Mouse (Mus musculus) ES-E14 (cell line): ENCODE measurements around the gene Ctse. TPM values are rescaled to one million over a fixed set of nuclear protein-coding genes. Genes with fewer than 3 reads are reported as not detected.

Experiments used
- DNase-seq: peaks from one replicate; pipeline ENCODE4 v3.0.0-alpha.2; 2013; ENCODE audit warnings: low read depth, low spot score
- H3K27ac ChIP-seq: 2 replicates; pipeline ENCODE4 v1.5.1; 2012; ENCODE audit warnings: low read depth, mild to moderate bottlenecking, low read length, moderate library complexity, mixed read lengths; ENCODE audit not compliant: poor library complexity, insufficient read depth, severe bottlenecking
- H3K36me3 ChIP-seq: 2 replicates; pipeline ENCODE4 v1.6.1; 2012; ENCODE audit warnings: mild to moderate bottlenecking, low read length, moderate library complexity, mixed read lengths; ENCODE audit not compliant: control insufficient read depth, poor library complexity, insufficient read depth, severe bottlenecking
- H3K4me1 ChIP-seq, 2 experiments: fragments of 150-350 bp in 1 of 2; sonication (generic) in 1 of 2; 2 replicates each; pipeline ENCODE4 v1.6.1; 2012; ENCODE audit warnings: low read length in 2 of 2, mild to moderate bottlenecking in 1 of 2, mixed read lengths in 1 of 2; ENCODE audit not compliant: control insufficient read depth in 2 of 2, insufficient read depth in 2 of 2, poor library complexity in 1 of 2
- H3K4me3 ChIP-seq, 2 experiments: fragments of 150-350 bp in 1 of 2; sonication (generic) in 1 of 2; 2 replicates each; pipeline ENCODE4 v1.5.1; 2012; ENCODE audit warnings: low read length in 2 of 2, low read depth in 1 of 2, mild to moderate bottlenecking in 1 of 2, mixed read lengths in 1 of 2; ENCODE audit not compliant: insufficient read depth in 1 of 2, poor library complexity in 1 of 2, severe bottlenecking in 1 of 2
- H3K9ac ChIP-seq: 2 replicates; pipeline ENCODE4 v1.6.1; 2012; ENCODE audit warnings: low read depth, mild to moderate bottlenecking, low read length, mixed read lengths; ENCODE audit not compliant: poor library complexity, insufficient read depth, severe bottlenecking
- H3K9me3 ChIP-seq: fragments of 150-350 bp; sonication (generic); 2 replicates; pipeline ENCODE4 v1.6.1; 2012; ENCODE audit warnings: low read depth, mild to moderate bottlenecking, low read length; ENCODE audit not compliant: control insufficient read depth, insufficient read depth
- CHD2 ChIP-seq: IDR thresholded peaks from 2 replicates; pipeline ENCODE4 v1.6.1; 2014; ENCODE audit warnings: mild to moderate bottlenecking, low read depth, low read length, inconsistent platforms
- HCFC1 ChIP-seq: IDR thresholded peaks from 2 replicates; pipeline ENCODE4 v1.6.1; 2012; ENCODE audit warnings: low read length, inconsistent platforms, borderline replicate concordance; ENCODE audit not compliant: insufficient read depth
- MAFK ChIP-seq: IDR thresholded peaks from 2 replicates; pipeline ENCODE4 v1.6.1; 2014; ENCODE audit warnings: mild to moderate bottlenecking, low read depth, low read length, inconsistent platforms; ENCODE audit not compliant: insufficient read depth
- ZC3H11A ChIP-seq: IDR thresholded peaks from 2 replicates; pipeline ENCODE4 v1.6.1; 2012; ENCODE audit warnings: low read depth, mild to moderate bottlenecking, inconsistent platforms, low read length, borderline replicate concordance
- ZNF384 ChIP-seq: IDR thresholded peaks from 2 replicates; pipeline ENCODE4 v1.6.1; 2012; ENCODE audit warnings: low read depth, low read length, inconsistent platforms
- in situ Hi-C, 2 experiments: fragments of 600-800 bp; cut with MboI; formaldehyde crosslinking; loops; one replicate each; pipeline ENCODE4 v1.15.1; 2025; ENCODE audit warnings: low sequenced_read_pairs in 2 of 2, inconsistent platforms in 1 of 2; ENCODE audit not compliant: unreplicated experiment in 2 of 2
- total RNA-seq: library from RNA; depleted of rRNA; stranded (reverse); fragments of 300-350 nt; gene quantifications from 2 replicates; pipeline ENCODE4 v1.2.3, GENCODE M21; 2012

Ctse gene
- total RNA-seq, 1 experiment = not detected

DNA sequence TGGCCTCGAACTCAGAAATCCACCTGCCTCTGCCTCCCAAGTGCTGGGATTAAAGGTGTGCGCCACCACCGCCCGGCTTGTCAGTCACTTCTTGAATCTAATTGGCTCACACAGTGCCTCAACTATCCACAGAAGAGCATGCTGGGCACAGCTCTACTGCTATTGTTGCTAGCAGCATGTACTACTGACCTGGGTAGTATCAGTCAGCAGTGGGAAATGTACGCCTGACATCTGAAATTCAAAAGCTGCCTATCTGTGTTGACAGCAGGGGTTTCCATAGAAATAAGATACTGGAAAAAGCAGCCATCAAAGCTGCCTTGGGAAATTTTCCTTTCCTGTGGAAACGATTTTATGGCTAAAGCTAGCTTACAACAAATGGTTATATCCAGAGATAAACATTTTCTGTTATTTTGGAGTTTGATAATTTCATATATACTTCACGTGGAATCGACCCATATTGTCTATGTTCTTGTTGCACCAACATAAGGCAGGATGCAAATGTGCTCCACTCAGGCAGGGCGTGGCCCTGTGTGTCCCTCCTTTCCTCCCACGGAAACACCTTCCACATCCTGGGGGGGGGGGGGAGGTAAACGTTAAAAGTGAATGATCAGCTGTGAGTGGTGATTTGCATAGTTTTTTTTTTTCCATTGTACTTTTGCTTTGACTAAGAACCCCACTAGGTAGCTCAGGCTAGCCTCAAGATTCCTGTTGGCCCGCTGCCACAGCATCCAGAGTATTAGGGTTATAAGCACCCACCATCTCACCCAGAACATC, 14.8 kb downstream of the Ctse start:
- no peak overlapping the region for H3K27ac ChIP-seq
- TF ChIP-seq MAFK (no peak), ZNF384 (peak; percentile 56; the same call in 1 of the 2 replicates)
- DNase-seq = no peak
- H3K4me1 ChIP-seq = peaks cover 1 to 3% of the 10 kb centered on the region in 2 experiments; a peak in 1 of 4 replicates
- no peaks in the 10 kb centered on the region for H3K36me3 ChIP-seq
- no peak overlapping the region for H3K9ac ChIP-seq
- no peak overlapping the region for H3K4me3 ChIP-seq
- in situ Hi-C loops = no loop called here
- no peaks in the 10 kb centered on the region for H3K9me3 ChIP-seq

DNA sequence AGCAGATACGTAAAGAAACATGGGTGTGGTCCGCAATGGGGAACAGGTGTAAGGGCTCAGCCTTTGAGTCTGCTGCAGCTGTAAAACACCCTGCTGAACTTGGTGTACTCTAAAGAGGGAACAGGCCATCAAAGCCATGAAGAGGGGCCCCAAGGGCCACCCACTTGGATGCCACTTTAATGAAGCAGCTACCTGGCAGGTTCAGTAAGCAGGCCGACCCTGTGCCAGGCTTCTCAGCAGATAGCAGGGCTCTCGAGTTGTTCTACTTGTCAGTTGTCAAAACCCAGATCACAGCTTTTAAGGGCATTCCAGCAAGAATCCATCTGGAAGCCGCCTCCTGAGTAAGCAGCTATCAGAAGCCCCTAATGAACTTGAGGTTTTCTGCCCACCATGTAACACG, 17.5 kb downstream of the Ctse start:
- no peak for DNase-seq
- Histone ChIP-seq H3K4me1 (peaks cover 1 to 3% of the 10 kb centered on the region in 2 experiments; a peak in 1 of 4 replicates), H3K9ac (no peak overlapping the region), H3K27ac (no peak overlapping the region), H3K36me3 (no peaks in the 10 kb centered on the region), H3K4me3 (no peak overlapping the region), H3K9me3 (no peaks in the 10 kb centered on the region)
- TF ChIP-seq ZC3H11A (no peak), MAFK (no peak), HCFC1 (no peak), CHD2 (no peak), ZNF384 (no peak)
- in situ Hi-C loops = no loop called here

DNA sequence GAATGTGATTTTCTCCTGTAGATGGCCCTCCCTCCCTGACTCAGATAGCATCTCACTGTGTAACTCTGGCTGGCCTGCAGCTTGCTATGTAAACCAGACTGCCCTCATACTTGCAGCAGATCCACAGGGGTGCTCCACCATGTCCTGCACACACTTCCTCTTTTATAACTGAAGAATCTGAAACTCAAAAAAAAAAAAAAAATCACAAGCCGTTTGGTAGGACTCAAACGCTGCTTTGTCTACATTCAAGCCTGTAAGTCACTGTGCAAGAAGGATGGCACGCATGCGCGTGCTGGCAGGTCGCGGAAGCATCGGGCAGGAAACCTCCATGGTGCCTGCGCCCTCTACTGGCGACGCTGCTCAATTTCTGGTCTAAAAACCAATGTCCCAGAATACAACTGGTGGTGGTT, 19.8 kb downstream of the Ctse start:
- in situ Hi-C loops = no loop called here
- no peaks in the 10 kb centered on the region for H3K36me3 ChIP-seq
- no peak overlapping the region for H3K4me3 ChIP-seq
- peaks cover 0 to 3% of the 10 kb centered on the region in 2 experiments; a peak in 1 of 4 replicates for H3K4me1 ChIP-seq
- H3K9ac ChIP-seq = no peak overlapping the region; the same call in 1 of the 2 replicates
- H3K9me3 ChIP-seq = no peaks in the 10 kb centered on the region
- TF ChIP-seq ZC3H11A (peak; percentile 32; the same call in 1 of the 2 replicates), ZNF384 (peak; percentile 85), HCFC1 (no peak)
- H3K27ac ChIP-seq = no peak overlapping the region
- DNase-seq = peak; percentile 92

DNA sequence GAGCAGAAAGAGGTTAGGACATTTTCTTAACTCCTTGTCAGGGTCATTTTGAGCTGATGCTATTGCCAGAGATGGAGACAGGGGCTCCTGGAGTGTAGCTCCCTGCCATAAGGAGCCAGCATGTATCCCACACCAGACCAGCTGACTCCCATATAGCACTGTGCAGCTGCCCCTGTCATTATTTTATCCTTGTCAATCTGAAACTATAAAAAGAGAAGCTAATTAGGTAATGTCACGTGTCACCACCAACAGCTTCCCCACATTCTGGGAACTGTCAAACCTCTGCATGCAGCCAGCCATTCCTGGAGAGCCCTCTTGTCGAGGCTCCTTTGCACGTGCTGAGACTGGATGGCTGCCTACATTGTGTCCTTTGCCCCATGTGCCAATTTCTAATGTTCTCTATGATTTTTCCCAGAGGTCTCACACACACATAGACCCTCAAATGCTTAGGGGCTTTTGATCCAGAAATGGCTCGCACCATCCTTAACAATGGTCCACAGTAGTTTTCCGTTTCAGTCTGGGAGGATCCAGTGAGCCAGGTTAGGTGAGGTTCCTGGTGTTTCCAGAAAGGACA, 21.5 kb downstream of the Ctse start:
- H3K4me1 ChIP-seq = no peaks in the 10 kb centered on the region
- H3K36me3 ChIP-seq = no peaks in the 10 kb centered on the region
- no peaks in the 10 kb centered on the region for H3K9me3 ChIP-seq
- H3K4me3 ChIP-seq = no peak overlapping the region
- H3K27ac ChIP-seq = no peak overlapping the region
- H3K9ac ChIP-seq = no peak overlapping the region
- TF ChIP-seq MAFK = no peak
- TF ChIP-seq ZNF384 = no peak
- TF ChIP-seq HCFC1 = no peak
- in situ Hi-C loops = no loop called here
- DNase-seq = no peak

DNA sequence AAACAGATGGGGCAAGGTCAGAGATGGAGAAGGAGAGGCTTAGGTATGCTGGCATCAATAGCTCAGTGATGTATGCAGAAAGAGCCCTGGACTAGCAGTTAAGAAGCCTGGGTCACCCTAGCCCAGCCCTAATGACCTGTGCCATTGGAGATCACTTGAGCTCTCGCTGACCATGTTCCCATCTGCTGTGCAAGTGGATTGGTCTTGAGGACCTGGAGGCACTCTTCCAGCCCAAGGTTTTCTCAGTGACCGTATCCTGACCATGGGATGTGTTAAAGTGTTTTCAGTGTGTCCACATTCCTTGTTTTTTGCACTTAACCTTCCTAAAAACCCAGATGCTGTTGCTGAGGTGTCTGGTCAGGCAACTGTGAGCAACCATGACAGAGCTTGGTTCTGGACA, 22.2 kb downstream of the Ctse start:
- Histone ChIP-seq H3K9ac (no peak overlapping the region), H3K36me3 (no peaks in the 10 kb centered on the region), H3K4me3 (no peak overlapping the region), H3K4me1 (no peaks in the 10 kb centered on the region), H3K27ac (no peak overlapping the region), H3K9me3 (no peaks in the 10 kb centered on the region)
- no peak for TF ChIP-seq HCFC1
- TF ChIP-seq CHD2 = no peak
- no peak for TF ChIP-seq MAFK
- no peak for TF ChIP-seq ZC3H11A
- TF ChIP-seq ZNF384 = no peak
- in situ Hi-C loops = no loop called here
- DNase-seq = no peak
